Mouse (Mus musculus) C2C12 (cell line): ENCODE data around the gene Gm45837. TPM values are rescaled to one million over a fixed set of nuclear protein-coding genes. Genes with fewer than 3 reads are reported as not detected.

ENCODE experiments used
- H3K27me3 ChIP-seq: one replicate; pipeline ENCODE4 v1.6.1; 2011; ENCODE audit not compliant: control insufficient read depth, insufficient read depth, insufficient read length
- H3K36me3 ChIP-seq: one replicate; pipeline ENCODE4 v1.6.1; 2011; ENCODE audit not compliant: control insufficient read depth, insufficient read depth
- H3K4me3 ChIP-seq: one replicate; pipeline ENCODE4 v1.5.1; 2011; ENCODE audit warnings: mild to moderate bottlenecking, control low read depth; ENCODE audit not compliant: poor library complexity, insufficient read depth, severe bottlenecking
- H3K79me2 ChIP-seq: one replicate; pipeline ENCODE4 v1.6.1; 2011; ENCODE audit not compliant: control insufficient read depth, insufficient read depth
- H3K79me3 ChIP-seq: one replicate; pipeline ENCODE4 v1.6.1; 2011; ENCODE audit warnings: low read depth, control low read depth
- H3ac ChIP-seq: one replicate; pipeline ENCODE3; 2011; ENCODE audit warnings: low read depth; ENCODE audit not compliant: control insufficient read depth, insufficient read length
- CEBPB ChIP-seq: IDR thresholded peaks from one replicate; pipeline ENCODE4 v1.6.1; 2011; ENCODE audit warnings: low read depth, mild to moderate bottlenecking, control low read depth, moderate library complexity
- CTCF ChIP-seq: IDR thresholded peaks from one replicate; pipeline ENCODE4 v1.5.1; 2011; ENCODE audit not compliant: control insufficient read depth, insufficient read depth, insufficient read length
- FOSL1 ChIP-seq: IDR thresholded peaks from one replicate; pipeline ENCODE4 v1.8.0; 2011; ENCODE audit warnings: mild to moderate bottlenecking, low read length; ENCODE audit not compliant: poor library complexity, insufficient read depth, severe bottlenecking
- MAX ChIP-seq: IDR thresholded peaks from one replicate; pipeline ENCODE4 v1.6.1; 2011; ENCODE audit warnings: mild to moderate bottlenecking, control low read depth
- MYOD1 ChIP-seq: IDR thresholded peaks from one replicate; pipeline ENCODE4 v1.6.1; 2011; ENCODE audit warnings: low read depth; ENCODE audit not compliant: control insufficient read depth, insufficient read length
- MYOG ChIP-seq: IDR thresholded peaks from one replicate; pipeline ENCODE4 v1.6.1; 2011; ENCODE audit not compliant: control insufficient read depth, insufficient read length; ENCODE audit errors: extremely low read depth
- USF1 ChIP-seq: IDR thresholded peaks from one replicate; pipeline ENCODE4 v1.6.1; 2011; ENCODE audit warnings: low read depth, mild to moderate bottlenecking, control low read depth, moderate library complexity
- polyA plus RNA-seq: library from polyadenylated mRNA; unstranded; fragments of >200 nt; fragmentation: generic; extraction: Trizol; gene quantifications from one replicate; pipeline ENCODE4 v1.2.1, GENCODE M21; 2012; ENCODE audit warnings: missing spikeins

Gm45837 gene
- polyA plus RNA-seq, 1 experiment: not detected

GRCm38 (mm10) chr7:101514768-101515167, 104.1 kb downstream of the Gm45837 start:
- Histone ChIP-seq H3K79me3 (no peaks in the 10 kb centered on the region), H3K27me3 (peaks cover 37% of the 10 kb centered on the region)

GRCm38 (mm10) chr7:101515295-101515694, 104.6 kb downstream of the Gm45837 start:
- TF ChIP-seq CEBPB (no peak), MAX (no peak), CTCF (no peak), FOSL1 (no peak), USF1 (no peak), MYOG (no peak), MYOD1 (no peak)
- H3K36me3 ChIP-seq: no peaks in the 10 kb centered on the region
- H3K79me2 ChIP-seq: no peaks in the 10 kb centered on the region
- H3K27me3 ChIP-seq: peaks cover 42% of the 10 kb centered on the region
- H3ac ChIP-seq: no peak overlapping the region
- H3K79me3 ChIP-seq: no peaks in the 10 kb centered on the region
- H3K4me3 ChIP-seq: no peak overlapping the region

More at GRCm38 (mm10) chr7:101514768-101515167, 104.1 kb downstream of the Gm45837 start:
- Histone ChIP-seq H3K4me3 (no peak overlapping the region), H3ac (no peak overlapping the region), H3K79me2 (no peaks in the 10 kb centered on the region), H3K36me3 (no peaks in the 10 kb centered on the region)
- TF ChIP-seq MAX (no peak), CTCF (no peak), USF1 (no peak), FOSL1 (no peak)

- Histone ChIP-seq H3K79me3 (no peaks in the 10 kb centered on the region), H3K4me3 (no peak overlapping the region), H3ac (no peak overlapping the region), H3K36me3 (no peaks in the 10 kb centered on the region), H3K79me2 (no peaks in the 10 kb centered on the region), H3K27me3 (peaks cover 42% of the 10 kb centered on the region)
- TF ChIP-seq FOSL1: no peak
- no peak for TF ChIP-seq MYOG
- no peak for TF ChIP-seq MYOD1
- no peak for TF ChIP-seq CTCF
- no peak for TF ChIP-seq MAX
- TF ChIP-seq CEBPB: no peak
- TF ChIP-seq USF1: no peak
These were observed 105.8 kb downstream of the Gm45837 start for GRCm38 (mm10) chr7:101516460-101516859.

DNA sequence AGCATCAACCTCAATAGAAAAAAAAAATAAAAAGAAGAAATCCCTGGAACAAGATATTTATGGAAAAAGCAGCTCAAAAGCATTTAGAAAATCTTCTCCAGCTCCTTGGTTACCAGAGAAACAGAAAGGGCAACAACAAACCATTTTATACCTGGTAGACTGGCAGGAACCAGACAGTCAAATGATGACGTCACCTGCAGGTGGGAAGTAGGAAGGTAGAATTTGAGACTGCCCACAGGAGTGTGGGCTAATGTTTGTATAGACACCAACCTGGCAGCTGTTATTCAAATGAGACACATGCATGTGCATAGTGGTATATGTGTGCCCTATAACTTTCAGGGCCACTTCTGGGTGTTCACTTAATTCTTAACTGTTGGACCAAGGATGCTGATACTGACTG, 111.0 kb downstream of the Gm45837 start:
- H3K27me3 ChIP-seq: peaks cover 37% of the 10 kb centered on the region
- H3K79me3 ChIP-seq: no peaks in the 10 kb centered on the region
- no peak overlapping the region for H3K4me3 ChIP-seq
- no peaks in the 10 kb centered on the region for H3K79me2 ChIP-seq
- TF ChIP-seq USF1 (no peak), CTCF (no peak), MYOD1 (no peak), MYOG (no peak), FOSL1 (no peak), CEBPB (no peak)
- no peak overlapping the region for H3ac ChIP-seq
- H3K36me3 ChIP-seq: no peaks in the 10 kb centered on the region

GRCm38 (mm10) chr7:101523205-101523604, 112.5 kb downstream of the Gm45837 start:
- no peaks in the 10 kb centered on the region for H3K79me2 ChIP-seq
- no peaks in the 10 kb centered on the region for H3K36me3 ChIP-seq
- H3ac ChIP-seq: no peak overlapping the region
- no peak for TF ChIP-seq MAX
- TF ChIP-seq FOSL1: no peak
- no peak for TF ChIP-seq CEBPB
- no peak overlapping the region for H3K4me3 ChIP-seq
- H3K79me3 ChIP-seq: no peaks in the 10 kb centered on the region
- H3K27me3 ChIP-seq: peaks cover 37% of the 10 kb centered on the region

GRCm38 (mm10) chr7:101526484-101526883, 115.8 kb downstream of the Gm45837 start:
- no peak overlapping the region for H3K4me3 ChIP-seq
- H3ac ChIP-seq: no peak overlapping the region
- no peaks in the 10 kb centered on the region for H3K79me2 ChIP-seq
- no peaks in the 10 kb centered on the region for H3K36me3 ChIP-seq
- H3K79me3 ChIP-seq: no peaks in the 10 kb centered on the region
- TF ChIP-seq MYOG (no peak), CTCF (no peak)
- peaks cover 29% of the 10 kb centered on the region for H3K27me3 ChIP-seq

- Histone ChIP-seq H3K79me2 (no peaks in the 10 kb centered on the region), H3K4me3 (no peak overlapping the region), H3K79me3 (no peaks in the 10 kb centered on the region), H3K27me3 (peaks cover 10% of the 10 kb centered on the region), H3K36me3 (no peaks in the 10 kb centered on the region), H3ac (no peak overlapping the region)
- TF ChIP-seq MYOG (no peak), USF1 (no peak), MYOD1 (no peak), CEBPB (no peak), CTCF (no peak), FOSL1 (no peak), MAX (no peak)
These were observed 123.7 kb downstream of the Gm45837 start for GRCm38 (mm10) chr7:101534428-101534827.
